Mouse (Mus musculus): ENCODE results near the gene Hibadh. TPM values are rescaled to one million over a fixed set of nuclear protein-coding genes. Genes with fewer than 3 reads are reported as not detected.

Hibadh gene
- polyA plus RNA-seq, 1 experiment from 2014 or later = 116 TPM

DNA sequence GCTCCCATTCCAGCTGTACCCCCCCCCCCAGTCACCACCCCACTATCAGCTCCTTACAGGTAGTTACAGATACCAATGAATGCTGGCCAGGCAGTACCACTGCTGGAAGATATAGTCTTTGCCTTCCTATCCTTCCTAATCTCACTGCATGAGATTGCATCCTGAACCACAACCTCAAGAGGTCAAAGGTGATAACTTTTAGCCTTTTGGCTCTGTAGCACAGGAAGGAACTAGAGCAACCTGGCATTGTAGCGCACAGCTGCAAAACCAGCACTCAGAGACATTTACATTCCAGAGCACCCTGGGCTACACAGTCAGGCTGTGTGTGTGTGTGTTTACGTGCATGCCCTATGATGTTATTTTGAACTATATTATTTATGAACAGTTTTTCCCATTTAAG lies 137.2 kb downstream of the Hibadh start:
- H3K27me3 ChIP-seq (ENCODE audit: control insufficient read depth, insufficient read depth, low read length) = no peaks in the 10 kb centered on the region
- H3K4me3 ChIP-seq (replicated peaks; ENCODE audit: low read length) = no peak overlapping the region
- H3K27ac ChIP-seq (ENCODE audit: low read length) = no peak overlapping the region
- no peaks in the 10 kb centered on the region for H3K4me1 ChIP-seq (ENCODE audit: control insufficient read depth, insufficient read depth, low read length)
- no peaks in the 10 kb centered on the region for H3K36me3 ChIP-seq (ENCODE audit: control insufficient read depth, insufficient read depth, low read length)
- H3K9me3 ChIP-seq (replicated peaks; ENCODE audit: control insufficient read depth, low read length) = no peaks in the 10 kb centered on the region
- no peak overlapping the region for H3K4me2 ChIP-seq (ENCODE audit: low read depth, low read length)
- no peak overlapping the region for H3K9ac ChIP-seq (ENCODE audit: low read length)
- ATAC-seq (ENCODE audit: insufficient read depth, low FRiP score) = no peak
- whole genome bisulfite sequencing = 69% methylated on average over 2 of the region's 2 CpGs

DNA sequence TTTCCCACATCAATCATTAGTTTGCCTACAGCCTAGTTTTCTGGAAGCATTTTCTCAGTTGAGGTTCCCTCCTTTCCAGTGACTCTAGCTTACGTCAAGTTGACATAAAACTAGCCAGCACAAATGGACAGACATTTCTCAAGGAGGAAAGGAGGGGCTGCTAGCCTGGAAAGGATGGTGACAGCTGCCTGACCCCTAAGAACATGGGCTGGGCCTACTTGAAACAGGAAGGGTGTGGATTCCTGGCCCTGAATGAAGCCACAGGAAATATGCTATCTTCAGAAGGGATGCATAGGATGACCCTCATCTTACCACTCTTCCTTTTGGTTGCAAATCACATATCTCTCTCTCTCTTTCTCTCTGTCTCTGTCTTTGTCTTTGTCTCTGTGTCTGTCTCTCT lies 138.7 kb downstream of the Hibadh start:
- Histone ChIP-seq H3K4me2 (ENCODE audit: low read depth, low read length) (no peak overlapping the region), H3K27me3 (ENCODE audit: control insufficient read depth, insufficient read depth, low read length) (no peaks in the 10 kb centered on the region), H3K4me3 (replicated peaks; ENCODE audit: low read length) (no peak overlapping the region), H3K4me1 (ENCODE audit: control insufficient read depth, insufficient read depth, low read length) (no peaks in the 10 kb centered on the region), H3K9me3 (replicated peaks; ENCODE audit: control insufficient read depth, low read length) (no peaks in the 10 kb centered on the region), H3K9ac (ENCODE audit: low read length) (no peak overlapping the region), H3K27ac (ENCODE audit: low read length) (no peak overlapping the region), H3K36me3 (ENCODE audit: control insufficient read depth, insufficient read depth, low read length) (no peaks in the 10 kb centered on the region)
- 72% methylated on average over 1 of the region's 1 CpGs for WGBS
- ATAC-seq (ENCODE audit: insufficient read depth, low FRiP score) = no peak

Other genes starting within 250 kb of the Hibadh start
- gene Tax1bp1, start 73.3 kb upstream of the Hibadh start, polyA plus RNA-seq (2015; fragmentation: Nextera tagmentation; extraction: Ambion mirVana) = 113 and 121 TPM in 2 replicates